Mouse (Mus musculus) ES-Bruce4 (cell line): ENCODE data around the gene Arhgef40. TPM values are rescaled to one million over a fixed set of nuclear protein-coding genes. Genes with fewer than 3 reads are reported as not detected.

Experiments used
- H3K27ac ChIP-seq: 2 replicates; pipeline ENCODE4 v1.5.1; 2012; ENCODE audit warnings: low read length, inconsistent platforms; ENCODE audit not compliant: insufficient read depth
- H3K27me3 ChIP-seq: 2 replicates; pipeline ENCODE4 v1.6.1; 2012; ENCODE audit warnings: mild to moderate bottlenecking, low read length, inconsistent platforms; ENCODE audit not compliant: control insufficient read depth, poor library complexity, insufficient read depth, severe bottlenecking
- H3K36me3 ChIP-seq: 2 replicates; pipeline ENCODE4 v1.6.1; 2012; ENCODE audit warnings: inconsistent platforms, mild to moderate bottlenecking, low read length, moderate library complexity; ENCODE audit not compliant: control insufficient read depth, poor library complexity, insufficient read depth, severe bottlenecking
- H3K4me1 ChIP-seq: one replicate; pipeline ENCODE4 v1.8.1; 2011; ENCODE audit warnings: low read length; ENCODE audit not compliant: control insufficient read depth, insufficient read depth
- H3K4me3 ChIP-seq: 2 replicates; pipeline ENCODE4 v1.5.1; 2011; ENCODE audit warnings: low read depth, mild to moderate bottlenecking, low read length
- H3K9ac ChIP-seq: 2 replicates; pipeline ENCODE4 v1.6.1; 2012; ENCODE audit warnings: low read depth, mild to moderate bottlenecking, inconsistent platforms; ENCODE audit not compliant: poor library complexity, severe bottlenecking
- H3K9me3 ChIP-seq: replicated peaks from 2 replicates; pipeline ENCODE4 v1.6.1; 2012; ENCODE audit warnings: mild to moderate bottlenecking, low read length, inconsistent platforms; ENCODE audit not compliant: control insufficient read depth, poor library complexity, insufficient read depth, severe bottlenecking
- CTCF ChIP-seq: IDR thresholded peaks from one replicate; pipeline ENCODE4 v1.8.1; 2011; ENCODE audit warnings: low read depth, low read length
- EP300 ChIP-seq: IDR thresholded peaks from 2 replicates; pipeline ENCODE4 v1.6.1; 2011; ENCODE audit warnings: low read depth, low read length; ENCODE audit not compliant: insufficient read depth
- POLR2A ChIP-seq: IDR thresholded peaks from one replicate; pipeline ENCODE4 v1.8.1; 2011; ENCODE audit warnings: low read length; ENCODE audit not compliant: insufficient read depth
- polyA plus RNA-seq: library from polyadenylated mRNA; stranded (reverse); fragments of >200 nt; gene quantifications from 2 replicates; pipeline ENCODE4 v1.2.4, GENCODE M21; 2011; ENCODE audit warnings: low read depth; ENCODE audit not compliant: missing spikeins, insufficient read depth, insufficient read length

Gene Arhgef40
- polyA plus RNA-seq, 1 experiment: 20.5 TPM

- H3K4me1 ChIP-seq: no peaks in the 10 kb centered on the region
- H3K36me3 ChIP-seq: no peaks in the 10 kb centered on the region
- H3K27ac ChIP-seq: no peak overlapping the region
- peak overlapping the region; percentile 75 for H3K9ac ChIP-seq
- peaks cover 4% of the 10 kb centered on the region for H3K27me3 ChIP-seq
- TF ChIP-seq EP300: no peak
- TF ChIP-seq POLR2A: no peak
- no peak for TF ChIP-seq CTCF
- H3K4me3 ChIP-seq: peak overlapping the region; percentile 68
- H3K9me3 ChIP-seq: no peaks in the 10 kb centered on the region
Observed at GRCm38 (mm10) chr14:51985301-51986152, 1.0 kb downstream of the Arhgef40 start.

- Histone ChIP-seq H3K36me3 (no peaks in the 10 kb centered on the region), H3K9me3 (no peaks in the 10 kb centered on the region), H3K27me3 (peaks cover 4% of the 10 kb centered on the region), H3K27ac (no peak overlapping the region), H3K4me1 (no peaks in the 10 kb centered on the region), H3K4me3 (no peak overlapping the region), H3K9ac (peak overlapping the region; percentile 75; the same call in 1 of the 2 replicates)
- TF ChIP-seq POLR2A (no peak), CTCF (no peak), EP300 (no peak)
Observed at GRCm38 (mm10) chr14:51986153-51986505, 1.6 kb downstream of the Arhgef40 start.

GRCm38 (mm10) chr14:51987177-51987576 is 2.7 kb downstream of the Arhgef40 start:
- H3K9me3 ChIP-seq: no peaks in the 10 kb centered on the region
- H3K27ac ChIP-seq: no peak overlapping the region
- no peak for TF ChIP-seq EP300
- TF ChIP-seq POLR2A: no peak
- TF ChIP-seq CTCF: no peak
- H3K4me1 ChIP-seq: no peaks in the 10 kb centered on the region
- peaks cover 4% of the 10 kb centered on the region for H3K27me3 ChIP-seq
- no peak overlapping the region for H3K9ac ChIP-seq
- no peaks in the 10 kb centered on the region for H3K36me3 ChIP-seq
- no peak overlapping the region for H3K4me3 ChIP-seq

- Histone ChIP-seq H3K27ac (no peak overlapping the region), H3K4me3 (peak overlapping the region; percentile 17), H3K36me3 (no peaks in the 10 kb centered on the region), H3K9ac (0 out of 2 replicates have a peak overlapping the region, but pooled peaks have one; percentile 3), H3K27me3 (peaks cover 4% of the 10 kb centered on the region), H3K4me1 (no peaks in the 10 kb centered on the region), H3K9me3 (no peaks in the 10 kb centered on the region)
- TF ChIP-seq POLR2A: no peak
- TF ChIP-seq CTCF: no peak
- TF ChIP-seq EP300: no peak
Observed at GRCm38 (mm10) chr14:51988731-51989130, 4.2 kb downstream of the Arhgef40 start.

GRCm38 (mm10) chr14:51989461-51989970 is 5.0 kb downstream of the Arhgef40 start:
- no peak for TF ChIP-seq CTCF
- Histone ChIP-seq H3K9me3 (no peaks in the 10 kb centered on the region), H3K4me1 (no peaks in the 10 kb centered on the region), H3K36me3 (no peaks in the 10 kb centered on the region), H3K27ac (no peak overlapping the region), H3K4me3 (peak overlapping the region; percentile 17; the same call in 1 of the 2 replicates), H3K27me3 (peaks cover 4% of the 10 kb centered on the region), H3K9ac (peak overlapping the region; percentile 3; the same call in 1 of the 2 replicates)

- no peaks in the 10 kb centered on the region for H3K36me3 ChIP-seq
Observed at GRCm38 (mm10) chr14:51994453-51994852, 9.9 kb downstream of the Arhgef40 start.

More at GRCm38 (mm10) chr14:51994453-51994852, 9.9 kb downstream of the Arhgef40 start:
- no peaks in the 10 kb centered on the region for H3K27me3 ChIP-seq
- H3K9me3 ChIP-seq: no peaks in the 10 kb centered on the region
- no peak overlapping the region for H3K4me3 ChIP-seq
- H3K27ac ChIP-seq: no peak overlapping the region
- H3K9ac ChIP-seq: no peak overlapping the region
- no peaks in the 10 kb centered on the region for H3K4me1 ChIP-seq
- no peak for TF ChIP-seq EP300
